Mouse (Mus musculus): ENCODE measurements at regions not wholly inside any gene's neighbourhood (a gene's known extent, or its start where the extent isn't known, plus 50 kb on each side); places are given as distances from the start of the nearest gene placed in this dataset.

DNA sequence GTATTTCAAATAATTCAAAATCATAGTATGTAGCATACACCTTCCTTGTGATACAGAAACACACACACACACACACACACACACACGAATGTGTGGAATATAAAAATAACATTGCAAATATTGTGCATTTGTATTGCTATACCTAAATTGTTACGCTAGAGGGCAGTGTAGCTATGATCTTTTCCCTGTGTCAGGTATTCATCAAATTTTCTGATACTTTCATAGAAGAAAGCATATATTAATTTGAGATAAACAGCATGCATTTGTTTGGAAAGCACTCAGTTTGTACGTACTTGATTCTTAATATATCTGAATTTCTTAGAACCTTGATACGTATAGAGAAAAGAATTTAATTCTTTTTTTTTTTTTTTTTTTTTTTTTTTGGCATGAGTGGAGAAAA is 1700.9 kb upstream of the Sel1l start:
- Histone ChIP-seq H3K4me2 (ENCODE audit: low read length) (no peak overlapping the region), H3K4me3 (ENCODE audit: low read depth, low read length) (no peak overlapping the region), H3K9ac (ENCODE audit: low read length) (no peak overlapping the region), H3K36me3 (ENCODE audit: control insufficient read depth, insufficient read depth, low read length) (no peaks in the 10 kb centered on the region), H3K27ac (ENCODE audit: low read depth) (no peak overlapping the region), H3K4me1 (replicated peaks; ENCODE audit: control insufficient read depth, insufficient read depth, low read length) (no peaks in the 10 kb centered on the region), H3K27me3 (replicated peaks; ENCODE audit: control insufficient read depth, insufficient read depth, low read length) (no peaks in the 10 kb centered on the region), H3K9me3 (ENCODE audit: control insufficient read depth, low read length) (no peaks in the 10 kb centered on the region)
- DNase-seq (ENCODE audit: low spot score) = no peak
- WGBS = 38% methylated on average over 4 of the region's 4 CpGs
- no peak for ATAC-seq (replicated peaks; ENCODE audit: low FRiP score, low TSS enrichment, low read depth)

DNA sequence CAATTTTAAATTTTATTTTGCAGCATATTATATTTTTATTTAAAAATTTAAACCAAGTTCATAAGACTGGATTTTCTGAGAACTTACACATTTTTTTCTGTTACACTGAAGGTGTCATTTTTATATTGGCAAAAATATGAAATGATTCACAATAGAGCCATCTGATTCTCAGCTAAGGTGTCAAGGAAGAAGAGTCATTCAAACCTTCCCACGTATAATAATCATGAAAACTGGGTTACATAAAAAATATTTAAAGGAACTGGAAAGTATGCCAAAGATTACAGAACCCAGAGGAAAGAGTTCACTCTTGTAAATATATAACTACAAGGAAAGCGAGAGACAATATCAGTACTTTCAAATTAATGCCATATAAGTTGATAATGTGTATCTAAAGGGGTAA is 1674.5 kb upstream of the Sel1l start:
- no peaks in the 10 kb centered on the region for H3K4me1 ChIP-seq (replicated peaks; ENCODE audit: control insufficient read depth, insufficient read depth, low read length)

DNA sequence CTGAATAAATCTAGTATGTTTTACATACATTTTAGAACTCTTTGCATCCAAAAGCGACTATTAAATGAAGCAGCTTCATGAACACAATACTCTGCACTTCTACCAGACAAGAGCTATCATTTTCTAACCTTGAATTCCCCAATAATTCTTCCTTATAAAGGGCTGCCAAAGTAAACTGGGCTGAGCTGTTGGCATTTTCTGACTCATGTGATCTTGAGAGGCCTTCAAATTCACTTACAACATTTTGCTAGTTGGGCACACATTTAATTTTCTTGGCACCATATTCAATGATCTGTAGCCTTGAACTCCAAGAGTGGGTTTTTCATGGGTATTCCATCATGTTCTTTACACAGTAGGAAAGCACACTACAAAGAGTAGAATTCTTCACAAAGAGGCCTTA is 1637.4 kb upstream of the Sel1l start:
- Histone ChIP-seq H3K9ac (ENCODE audit: low read length) (no peak overlapping the region), H3K9me3 (ENCODE audit: control insufficient read depth, low read length) (no peaks in the 10 kb centered on the region), H3K27ac (ENCODE audit: low read depth) (no peak overlapping the region), H3K36me3 (ENCODE audit: control insufficient read depth, insufficient read depth, low read length) (no peaks in the 10 kb centered on the region), H3K4me3 (ENCODE audit: low read depth, low read length) (no peak overlapping the region), H3K4me2 (ENCODE audit: low read length) (no peak overlapping the region), H3K27me3 (replicated peaks; ENCODE audit: control insufficient read depth, insufficient read depth, low read length) (no peaks in the 10 kb centered on the region), H3K4me1 (replicated peaks; ENCODE audit: control insufficient read depth, insufficient read depth, low read length) (no peaks in the 10 kb centered on the region)
- DNase-seq (ENCODE audit: low spot score) = no peak
- WGBS = 68% methylated on average over 1 of the region's 1 CpGs
- no peak for ATAC-seq (replicated peaks; ENCODE audit: low FRiP score, low TSS enrichment, low read depth)

More for the DNA sequence above, 1674.5 kb upstream of the Sel1l start:
- no peaks in the 10 kb centered on the region for H3K9me3 ChIP-seq (ENCODE audit: control insufficient read depth, low read length)
- no peaks in the 10 kb centered on the region for H3K27me3 ChIP-seq (replicated peaks; ENCODE audit: control insufficient read depth, insufficient read depth, low read length)
- no peak overlapping the region for H3K27ac ChIP-seq (ENCODE audit: low read depth)
- no peak overlapping the region for H3K4me2 ChIP-seq (ENCODE audit: low read length)
- DNase-seq (ENCODE audit: low spot score) (no peak), ATAC-seq (replicated peaks; ENCODE audit: low FRiP score, low TSS enrichment, low read depth) (no peak)
- 89% methylated on average over 2 of the region's 2 CpGs for WGBS
- H3K9ac ChIP-seq (ENCODE audit: low read length) = no peak overlapping the region
- no peaks in the 10 kb centered on the region for H3K36me3 ChIP-seq (ENCODE audit: control insufficient read depth, insufficient read depth, low read length)
- no peak overlapping the region for H3K4me3 ChIP-seq (ENCODE audit: low read depth, low read length)

DNA sequence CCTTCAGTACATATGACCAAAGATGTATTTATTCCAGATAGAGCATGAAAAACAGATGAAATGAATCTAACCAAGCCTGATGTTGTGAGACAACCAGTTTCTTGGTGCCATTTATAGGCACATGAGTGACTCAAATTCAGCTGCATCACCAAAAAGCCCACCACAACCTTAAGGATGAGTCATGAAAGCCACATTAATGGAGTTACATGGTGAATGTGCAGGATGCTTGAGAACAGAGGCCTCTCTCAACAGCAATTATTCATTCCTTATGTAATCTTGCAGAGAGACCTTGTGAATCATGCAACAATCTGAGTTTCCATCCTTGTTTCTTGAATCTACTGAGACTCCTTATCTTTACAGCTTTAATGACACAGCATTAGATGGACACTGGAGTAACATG is 1613.1 kb upstream of the Sel1l start:
- H3K27me3 ChIP-seq (replicated peaks; ENCODE audit: control insufficient read depth, insufficient read depth, low read length) = no peaks in the 10 kb centered on the region
- no peak overlapping the region for H3K4me2 ChIP-seq (ENCODE audit: low read length)
- DNase-seq (ENCODE audit: low spot score) (no peak), ATAC-seq (replicated peaks; ENCODE audit: low FRiP score, low TSS enrichment, low read depth) (no peak)
- no peak overlapping the region for H3K27ac ChIP-seq (ENCODE audit: low read depth)
- H3K4me1 ChIP-seq (replicated peaks; ENCODE audit: control insufficient read depth, insufficient read depth, low read length) = no peaks in the 10 kb centered on the region
- no peak overlapping the region for H3K9ac ChIP-seq (ENCODE audit: low read length)
- H3K9me3 ChIP-seq (ENCODE audit: control insufficient read depth, low read length) = no peaks in the 10 kb centered on the region
- H3K4me3 ChIP-seq (ENCODE audit: low read depth, low read length) = no peak overlapping the region
- H3K36me3 ChIP-seq (ENCODE audit: control insufficient read depth, insufficient read depth, low read length) = no peaks in the 10 kb centered on the region

DNA sequence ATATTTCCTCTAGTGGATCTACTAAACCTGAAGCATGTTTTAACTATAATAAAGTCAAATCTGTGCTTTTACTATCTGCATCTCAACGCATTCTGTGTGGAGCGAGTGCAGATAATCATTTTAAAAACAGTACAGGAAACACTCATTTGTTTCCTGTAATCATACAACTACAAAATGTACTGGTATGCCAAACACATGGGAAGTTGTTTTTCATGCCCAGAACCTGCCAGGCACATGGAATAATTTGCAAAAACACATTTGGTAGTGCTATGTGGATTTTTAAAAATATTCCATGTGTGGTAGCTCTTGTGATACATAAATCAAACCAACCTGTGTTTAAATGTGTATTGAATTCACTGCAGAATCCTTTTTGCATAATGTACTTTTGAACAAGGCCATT is 1600.5 kb upstream of the Sel1l start:
- WGBS = 85% methylated on average over 2 of the region's 2 CpGs
- H3K4me1 ChIP-seq (replicated peaks; ENCODE audit: control insufficient read depth, insufficient read depth, low read length) = no peaks in the 10 kb centered on the region
- no peak for ATAC-seq (replicated peaks; ENCODE audit: low FRiP score, low TSS enrichment, low read depth)

DNA sequence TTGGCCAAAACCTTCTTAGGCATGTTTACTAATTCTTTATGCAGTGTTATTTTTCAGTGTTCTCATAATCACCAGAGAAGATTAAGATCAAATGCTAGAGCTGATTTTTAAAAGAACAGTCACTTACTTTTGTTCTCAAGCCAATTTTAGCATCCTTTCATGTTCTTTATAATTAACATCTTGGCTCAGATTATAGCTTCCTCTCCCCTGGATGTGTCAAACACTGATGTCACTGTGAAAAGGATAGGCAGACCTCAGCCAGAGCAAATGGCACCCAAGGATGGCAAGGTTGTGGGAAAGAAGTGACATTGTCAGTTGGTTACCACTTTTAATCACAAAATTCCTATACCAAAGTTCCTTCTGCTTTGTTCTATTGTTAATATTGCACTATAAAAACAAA is 1580.3 kb upstream of the Sel1l start:
- H3K27ac ChIP-seq (ENCODE audit: low read depth) = no peak overlapping the region
- H3K4me2 ChIP-seq (ENCODE audit: low read length) = no peak overlapping the region
- H3K9me3 ChIP-seq (ENCODE audit: control insufficient read depth, low read length) = no peaks in the 10 kb centered on the region
- no peak overlapping the region for H3K9ac ChIP-seq (ENCODE audit: low read length)
- H3K36me3 ChIP-seq (ENCODE audit: control insufficient read depth, insufficient read depth, low read length) = no peaks in the 10 kb centered on the region
- no peaks in the 10 kb centered on the region for H3K4me1 ChIP-seq (replicated peaks; ENCODE audit: control insufficient read depth, insufficient read depth, low read length)
- DNase-seq (ENCODE audit: low spot score) (no peak), ATAC-seq (replicated peaks; ENCODE audit: low FRiP score, low TSS enrichment, low read depth) (no peak)
- no peak overlapping the region for H3K4me3 ChIP-seq (ENCODE audit: low read depth, low read length)
- H3K27me3 ChIP-seq (replicated peaks; ENCODE audit: control insufficient read depth, insufficient read depth, low read length) = no peaks in the 10 kb centered on the region

More for the DNA sequence above, 1600.5 kb upstream of the Sel1l start:
- H3K27me3 ChIP-seq (replicated peaks; ENCODE audit: control insufficient read depth, insufficient read depth, low read length) = no peaks in the 10 kb centered on the region
- no peaks in the 10 kb centered on the region for H3K9me3 ChIP-seq (ENCODE audit: control insufficient read depth, low read length)
- H3K27ac ChIP-seq (ENCODE audit: low read depth) = no peak overlapping the region
- DNase-seq (ENCODE audit: low spot score) = no peak
- no peaks in the 10 kb centered on the region for H3K36me3 ChIP-seq (ENCODE audit: control insufficient read depth, insufficient read depth, low read length)
- H3K4me2 ChIP-seq (ENCODE audit: low read length) = no peak overlapping the region
- no peak overlapping the region for H3K4me3 ChIP-seq (ENCODE audit: low read depth, low read length)
- no peak overlapping the region for H3K9ac ChIP-seq (ENCODE audit: low read length)

DNA sequence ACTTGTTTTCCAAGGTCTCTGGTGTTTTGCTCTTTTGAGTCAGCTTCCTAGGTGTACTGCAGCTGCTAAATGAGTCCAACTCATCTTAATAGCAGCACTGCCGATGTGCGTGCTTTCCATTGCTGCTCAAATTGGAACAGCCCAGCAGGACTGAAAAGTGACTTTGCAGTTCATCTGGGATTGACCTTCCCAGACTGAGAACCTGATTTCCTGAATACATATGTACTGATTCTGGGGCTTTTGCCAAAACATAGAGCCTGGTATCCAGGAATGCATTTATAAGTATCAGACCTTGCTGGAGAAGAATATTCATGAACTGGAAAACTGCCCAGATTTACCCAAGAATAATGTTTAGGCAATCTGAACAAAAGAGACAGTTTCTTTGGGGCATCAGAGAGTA is 1579.0 kb upstream of the Sel1l start:
- no peaks in the 10 kb centered on the region for H3K27me3 ChIP-seq (replicated peaks; ENCODE audit: control insufficient read depth, insufficient read depth, low read length)
- H3K4me2 ChIP-seq (ENCODE audit: low read length) = no peak overlapping the region
- no peaks in the 10 kb centered on the region for H3K4me1 ChIP-seq (replicated peaks; ENCODE audit: control insufficient read depth, insufficient read depth, low read length)
- H3K9ac ChIP-seq (ENCODE audit: low read length) = no peak overlapping the region
- H3K36me3 ChIP-seq (ENCODE audit: control insufficient read depth, insufficient read depth, low read length) = no peaks in the 10 kb centered on the region
- H3K9me3 ChIP-seq (ENCODE audit: control insufficient read depth, low read length) = no peaks in the 10 kb centered on the region
- 81% methylated on average over 2 of the region's 2 CpGs for WGBS
- DNase-seq (ENCODE audit: low spot score) (no peak), ATAC-seq (replicated peaks; ENCODE audit: low FRiP score, low TSS enrichment, low read depth) (no peak)
- H3K4me3 ChIP-seq (ENCODE audit: low read depth, low read length) = no peak overlapping the region
- no peak overlapping the region for H3K27ac ChIP-seq (ENCODE audit: low read depth)

DNA sequence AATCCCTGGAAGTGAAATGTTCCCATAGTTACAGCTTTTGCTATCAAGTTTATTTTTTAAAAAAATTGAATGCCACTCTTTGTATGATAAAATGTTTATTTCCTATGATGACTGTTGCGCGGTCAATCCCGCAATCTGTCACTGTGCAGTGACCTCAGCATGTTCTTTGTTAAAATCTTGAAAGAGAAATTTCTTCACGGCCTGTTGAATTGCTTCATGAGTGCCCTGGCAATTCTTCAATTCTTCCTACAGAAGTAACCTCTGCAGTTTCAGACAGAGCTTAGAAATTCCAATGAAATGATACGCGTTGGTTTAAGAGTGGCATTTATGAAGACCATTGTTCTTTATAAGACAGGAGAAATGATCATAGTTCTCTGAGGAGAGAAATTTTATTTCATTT is 1567.4 kb upstream of the Sel1l start:
- Histone ChIP-seq H3K9me3 (ENCODE audit: control insufficient read depth, low read length) (no peaks in the 10 kb centered on the region), H3K4me3 (ENCODE audit: low read depth, low read length) (no peak overlapping the region), H3K27me3 (replicated peaks; ENCODE audit: control insufficient read depth, insufficient read depth, low read length) (no peaks in the 10 kb centered on the region), H3K4me2 (ENCODE audit: low read length) (no peak overlapping the region), H3K27ac (ENCODE audit: low read depth) (no peak overlapping the region), H3K9ac (ENCODE audit: low read length) (no peak overlapping the region), H3K4me1 (replicated peaks; ENCODE audit: control insufficient read depth, insufficient read depth, low read length) (no peaks in the 10 kb centered on the region), H3K36me3 (ENCODE audit: control insufficient read depth, insufficient read depth, low read length) (no peaks in the 10 kb centered on the region)
- DNase-seq (ENCODE audit: low spot score) = no peak
- WGBS = 90% methylated on average over 6 of the region's 6 CpGs
- ATAC-seq (replicated peaks; ENCODE audit: low FRiP score, low TSS enrichment, low read depth) = no peak

DNA sequence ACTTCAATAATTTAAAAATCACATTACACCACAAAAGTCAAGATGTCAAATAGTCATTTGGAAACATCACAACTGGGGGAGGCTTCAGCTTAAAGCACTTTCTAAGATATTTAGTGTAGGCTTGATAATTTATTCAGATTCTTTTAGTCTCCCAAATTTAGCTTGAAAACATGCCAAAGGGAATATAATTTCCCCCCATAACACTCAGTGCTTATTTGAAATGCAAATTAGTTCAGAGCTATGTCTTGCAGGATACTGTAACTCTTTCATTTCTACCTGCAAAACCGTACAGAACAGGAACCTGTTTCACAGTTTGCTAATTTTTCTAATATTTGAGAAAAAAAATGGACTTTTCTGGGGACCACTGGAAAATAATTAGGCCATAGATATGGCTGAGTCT is 1566.8 kb upstream of the Sel1l start:
- H3K27me3 ChIP-seq (replicated peaks; ENCODE audit: control insufficient read depth, insufficient read depth, low read length) = no peaks in the 10 kb centered on the region
- 79% methylated on average over 1 of the region's 1 CpGs for WGBS
- H3K4me3 ChIP-seq (ENCODE audit: low read depth, low read length) = no peak overlapping the region
- H3K36me3 ChIP-seq (ENCODE audit: control insufficient read depth, insufficient read depth, low read length) = no peaks in the 10 kb centered on the region
- no peaks in the 10 kb centered on the region for H3K4me1 ChIP-seq (replicated peaks; ENCODE audit: control insufficient read depth, insufficient read depth, low read length)
- no peak overlapping the region for H3K4me2 ChIP-seq (ENCODE audit: low read length)
- H3K27ac ChIP-seq (ENCODE audit: low read depth) = no peak overlapping the region
- H3K9me3 ChIP-seq (ENCODE audit: control insufficient read depth, low read length) = no peaks in the 10 kb centered on the region
- DNase-seq (ENCODE audit: low spot score) (no peak), ATAC-seq (replicated peaks; ENCODE audit: low FRiP score, low TSS enrichment, low read depth) (no peak)
- no peak overlapping the region for H3K9ac ChIP-seq (ENCODE audit: low read length)
